Mouse (Mus musculus): ENCODE data around the gene Gse1. TPM values are rescaled to one million over a fixed set of nuclear protein-coding genes. Genes with fewer than 3 reads are reported as not detected.

The Gse1 gene
- polyA plus RNA-seq, 1 experiment from 2014 or later, result 24.0 TPM

DNA sequence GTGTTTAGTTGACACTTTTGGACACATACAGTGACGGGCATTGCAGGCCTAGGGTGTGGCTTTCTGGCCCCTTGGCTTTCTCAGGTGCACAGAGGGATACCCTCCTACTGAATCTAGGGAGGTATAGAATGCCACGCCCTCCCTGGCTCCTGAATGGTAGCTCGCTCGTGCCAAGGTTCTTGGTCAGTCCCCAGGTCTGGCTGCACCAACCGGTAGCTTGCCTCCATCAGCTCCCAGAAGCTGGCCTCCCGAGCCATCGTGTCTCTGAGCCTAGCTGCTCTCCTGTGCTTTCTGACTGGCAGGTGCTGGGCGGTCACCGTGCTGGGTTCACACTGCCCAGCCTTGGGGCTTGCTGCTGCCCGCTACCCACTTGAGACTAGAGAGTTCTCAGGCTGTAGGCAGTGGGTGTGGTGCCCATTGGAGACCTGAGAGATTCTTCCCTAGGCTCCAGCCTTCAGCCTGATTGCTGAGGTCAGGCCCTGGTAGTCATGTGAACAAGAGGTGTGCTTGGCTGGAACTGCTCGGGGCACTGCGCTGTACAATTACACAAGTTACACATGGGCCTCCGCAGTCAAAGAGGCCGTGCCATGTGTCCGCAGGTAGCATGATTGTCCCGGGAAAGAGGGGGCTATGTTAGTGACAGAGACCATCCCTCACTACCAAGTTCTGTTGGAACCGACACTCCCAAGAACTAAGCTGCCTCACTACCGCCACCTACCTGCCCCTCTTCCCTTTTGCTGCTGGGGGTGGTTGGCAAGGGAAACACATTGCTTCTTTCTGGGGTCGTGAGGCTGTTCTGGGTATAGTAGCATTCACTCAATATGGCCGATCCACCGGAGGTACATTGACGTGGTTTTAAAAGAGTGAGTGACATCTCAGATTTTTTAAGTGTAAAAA lies 333.5 kb downstream of the Gse1 start:
- peaks cover 17% of the 10 kb centered on the region for H3K36me3 ChIP-seq (ENCODE audit: poor library complexity, severe bottlenecking)
- peak overlapping the region; percentile 94 for H3K27ac ChIP-seq
- no peaks in the 10 kb centered on the region for H3K27me3 ChIP-seq
- H3K4me2 ChIP-seq, result no peak overlapping the region
- no peaks in the 10 kb centered on the region for H3K9me3 ChIP-seq (replicated peaks)
- H3K9ac ChIP-seq, result no peak overlapping the region
- H3K4me3 ChIP-seq, result no peak overlapping the region
- 77% methylated on average over 22 of the region's 22 CpGs for WGBS
- ATAC-seq, result no peak
- peaks cover 100% of the 10 kb centered on the region for H3K4me1 ChIP-seq

GRCm38 (mm10) chr8:120562680-120563347 lies 334.6 kb downstream of the Gse1 start:
- peak overlapping the region; percentile 94 for H3K27ac ChIP-seq
- peak overlapping the region; percentile 27; the same call in 1 of the 2 replicates for H3K4me2 ChIP-seq
- 67% methylated on average over 18 of the region's 18 CpGs for WGBS
- H3K4me1 ChIP-seq, result peaks cover 97% of the 10 kb centered on the region
- peak overlapping the region; percentile 17; the same call in 1 of the 2 replicates for H3K9ac ChIP-seq
- peaks cover 27% of the 10 kb centered on the region for H3K36me3 ChIP-seq (ENCODE audit: poor library complexity, severe bottlenecking)
- H3K27me3 ChIP-seq, result no peaks in the 10 kb centered on the region
- no peak overlapping the region for H3K4me3 ChIP-seq
- no peaks in the 10 kb centered on the region for H3K9me3 ChIP-seq (replicated peaks)
- ATAC-seq, result no peak

- Histone ChIP-seq H3K9ac (peak overlapping the region; percentile 36; the same call in 1 of the 2 replicates), H3K36me3 (ENCODE audit: poor library complexity, severe bottlenecking) (peaks cover 33% of the 10 kb centered on the region), H3K27me3 (no peaks in the 10 kb centered on the region), H3K4me2 (peak overlapping the region; percentile 27), H3K27ac (peak overlapping the region; percentile 94), H3K9me3 (replicated peaks) (no peaks in the 10 kb centered on the region), H3K4me1 (peaks cover 92% of the 10 kb centered on the region), H3K4me3 (peak overlapping the region; percentile 5; the same call in 1 of the 2 replicates)
- 3% methylated on average over 8 of the region's 8 CpGs for WGBS
- peak; percentile 29; the same call in 1 of the 2 replicates for ATAC-seq
Measured at GRCm38 (mm10) chr8:120563348-120563724, 335.1 kb downstream of the Gse1 start.

DNA sequence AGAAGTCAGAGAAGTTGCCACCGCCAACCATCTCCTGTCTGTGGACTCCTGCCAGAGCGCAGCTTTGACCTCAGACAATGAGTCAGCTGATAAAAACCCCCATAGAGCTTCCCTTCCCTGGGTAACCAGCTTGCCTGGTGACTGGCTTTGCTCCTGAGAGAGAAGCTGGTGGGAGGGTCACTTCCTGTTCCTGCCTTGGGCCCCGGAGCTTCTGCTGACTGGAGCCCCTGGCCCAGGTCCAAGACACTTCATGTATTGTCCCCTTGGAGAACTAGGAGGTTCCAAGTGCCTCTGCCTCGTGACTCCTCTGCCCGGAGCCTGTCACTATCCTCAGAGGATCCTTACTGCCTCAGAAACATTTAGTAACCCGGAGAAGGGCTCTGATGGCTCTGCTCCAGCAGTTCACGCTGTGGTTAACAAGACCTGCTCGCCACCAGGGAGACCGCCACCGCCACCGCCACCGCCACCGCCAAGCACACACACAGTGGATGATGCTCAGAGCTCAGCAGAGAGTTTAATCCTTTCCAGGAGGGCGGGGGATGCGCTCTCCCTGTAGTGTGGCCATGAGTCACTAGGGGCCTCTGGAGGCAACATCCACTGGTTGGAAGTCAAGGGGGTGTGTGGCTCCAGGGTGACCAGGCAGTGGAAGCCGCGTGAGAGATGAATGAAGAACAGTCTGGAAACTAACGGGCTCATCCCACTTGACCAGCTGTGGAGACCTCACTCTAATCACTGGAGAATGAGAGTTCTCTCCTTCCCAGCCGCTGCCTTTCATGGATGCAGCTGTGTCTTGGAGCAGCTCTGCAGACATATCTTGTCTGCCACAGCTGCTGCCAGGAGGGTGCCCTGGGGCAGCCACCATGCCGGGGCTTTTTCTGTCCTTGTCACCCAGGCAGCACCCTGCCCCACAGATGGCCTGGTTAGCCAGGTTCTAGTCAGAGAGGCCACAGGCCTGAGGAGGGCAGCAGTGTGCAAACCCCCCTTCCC lies 335.9 kb downstream of the Gse1 start:
- Histone ChIP-seq H3K4me2 (peak overlapping the region; percentile 27), H3K27me3 (no peaks in the 10 kb centered on the region), H3K4me3 (peak overlapping the region; percentile 5; the same call in 1 of the 2 replicates), H3K4me1 (peaks cover 84% of the 10 kb centered on the region), H3K9me3 (replicated peaks) (no peaks in the 10 kb centered on the region), H3K27ac (peak overlapping the region; percentile 94), H3K9ac (peak overlapping the region; percentile 36), H3K36me3 (ENCODE audit: poor library complexity, severe bottlenecking) (peaks cover 41% of the 10 kb centered on the region)
- ATAC-seq, result peak; percentile 19; the same call in 1 of the 2 replicates
- WGBS, result 9% methylated on average over 20 of the region's 20 CpGs

GRCm38 (mm10) chr8:120565151-120565711 lies 337.0 kb downstream of the Gse1 start:
- Histone ChIP-seq H3K9ac (peak overlapping the region; percentile 35; the same call in 1 of the 2 replicates), H3K4me3 (no peak overlapping the region), H3K4me1 (peaks cover 79% of the 10 kb centered on the region), H3K27ac (peak overlapping the region; percentile 94), H3K4me2 (no peak overlapping the region), H3K27me3 (no peaks in the 10 kb centered on the region), H3K36me3 (ENCODE audit: poor library complexity, severe bottlenecking) (peaks cover 52% of the 10 kb centered on the region), H3K9me3 (replicated peaks) (no peaks in the 10 kb centered on the region)
- ATAC-seq, result 0 out of 2 replicates have a peak, but pooled peaks have one; percentile 11
- 15% methylated on average over 7 of the region's 7 CpGs for WGBS

DNA sequence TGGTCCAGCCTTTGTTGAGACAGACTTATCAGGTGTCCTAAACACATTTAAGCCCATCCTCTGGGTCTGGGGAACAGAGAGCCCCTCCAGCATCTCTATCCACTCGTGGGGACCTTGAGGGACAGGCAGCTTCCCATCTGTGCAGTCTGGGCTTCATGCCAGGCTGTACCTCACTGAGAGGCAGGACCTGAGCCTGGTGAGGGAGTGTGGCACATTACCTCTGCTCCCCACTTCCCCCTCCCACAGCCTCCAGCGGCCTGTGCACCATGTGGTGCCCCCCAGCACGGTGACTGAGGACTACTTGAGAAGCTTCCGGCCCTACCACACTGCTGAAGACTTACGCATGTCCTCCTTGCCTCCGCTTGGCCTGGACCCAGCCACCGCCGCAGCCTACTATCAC lies 338.4 kb downstream of the Gse1 start:
- Histone ChIP-seq H3K9me3 (replicated peaks) (no peaks in the 10 kb centered on the region), H3K36me3 (ENCODE audit: poor library complexity, severe bottlenecking) (peaks cover 66% of the 10 kb centered on the region), H3K4me2 (no peak overlapping the region), H3K4me3 (no peak overlapping the region), H3K9ac (peak overlapping the region; percentile 30; the same call in 1 of the 2 replicates), H3K27me3 (no peaks in the 10 kb centered on the region), H3K27ac (peak overlapping the region; percentile 94), H3K4me1 (peaks cover 70% of the 10 kb centered on the region)
- 64% methylated on average over 8 of the region's 8 CpGs for WGBS
- no peak; the same call in 1 of the 2 replicates for ATAC-seq

- no peak overlapping the region for H3K4me2 ChIP-seq
- H3K4me1 ChIP-seq, result peaks cover 59% of the 10 kb centered on the region
- no peak overlapping the region; the same call in 1 of the 2 replicates for H3K27ac ChIP-seq
- no peaks in the 10 kb centered on the region for H3K27me3 ChIP-seq
- no peak for ATAC-seq
- H3K9ac ChIP-seq, result no peak overlapping the region
- H3K9me3 ChIP-seq (replicated peaks), result no peaks in the 10 kb centered on the region
- WGBS, result 96% methylated on average over 17 of the region's 17 CpGs
- H3K4me3 ChIP-seq, result no peak overlapping the region
- peaks cover 77% of the 10 kb centered on the region for H3K36me3 ChIP-seq (ENCODE audit: poor library complexity, severe bottlenecking)
Measured at GRCm38 (mm10) chr8:120567731-120568130, 339.5 kb downstream of the Gse1 start.

DNA sequence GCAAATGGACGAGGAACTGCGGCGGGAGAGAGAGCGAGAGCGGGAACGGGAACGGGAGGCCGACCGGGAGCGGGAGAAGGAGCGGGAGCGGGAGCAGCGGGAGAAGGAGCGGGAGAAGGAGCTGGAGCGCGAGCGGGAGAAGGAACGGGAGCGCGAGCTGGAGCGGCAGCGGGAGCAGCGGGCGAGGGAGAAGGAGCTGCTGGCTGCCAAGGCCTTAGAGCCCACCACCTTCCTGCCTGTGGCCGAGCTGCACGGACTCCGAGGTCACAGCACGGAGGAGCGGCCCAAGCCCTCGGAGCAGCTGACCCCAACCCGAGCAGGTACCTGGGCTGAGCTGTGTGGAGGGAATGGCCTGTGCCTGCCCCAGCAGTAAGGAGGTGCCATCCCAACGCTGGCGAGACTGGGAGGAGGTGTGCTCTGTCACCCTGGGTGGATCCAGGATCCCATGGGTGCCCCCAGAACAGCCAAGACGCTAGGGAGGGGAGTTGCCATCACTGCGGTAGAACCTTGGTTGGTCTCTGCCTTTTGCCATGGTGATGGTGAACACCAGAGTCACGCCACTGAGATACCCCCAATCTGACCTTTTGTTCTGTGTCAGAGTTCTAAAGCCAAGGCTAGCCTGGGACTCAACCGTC lies 340.0 kb downstream of the Gse1 start:
- H3K27me3 ChIP-seq, result no peaks in the 10 kb centered on the region
- H3K27ac ChIP-seq, result no peak overlapping the region; the same call in 1 of the 2 replicates
- ATAC-seq, result no peak
- no peaks in the 10 kb centered on the region for H3K9me3 ChIP-seq (replicated peaks)
- H3K4me3 ChIP-seq, result no peak overlapping the region
- WGBS, result 96% methylated on average over 36 of the region's 37 CpGs
- H3K4me2 ChIP-seq, result no peak overlapping the region
- H3K36me3 ChIP-seq (ENCODE audit: poor library complexity, severe bottlenecking), result peaks cover 82% of the 10 kb centered on the region
- peaks cover 54% of the 10 kb centered on the region for H3K4me1 ChIP-seq
- no peak overlapping the region for H3K9ac ChIP-seq

GRCm38 (mm10) chr8:120569123-120569522 lies 340.9 kb downstream of the Gse1 start:
- Histone ChIP-seq H3K27ac (peak overlapping the region; percentile 51; the same call in 1 of the 2 replicates), H3K9ac (no peak overlapping the region), H3K36me3 (ENCODE audit: poor library complexity, severe bottlenecking) (peaks cover 91% of the 10 kb centered on the region), H3K4me2 (no peak overlapping the region), H3K4me3 (no peak overlapping the region), H3K27me3 (no peaks in the 10 kb centered on the region), H3K9me3 (replicated peaks) (no peaks in the 10 kb centered on the region), H3K4me1 (peaks cover 45% of the 10 kb centered on the region)
- 96% methylated on average over 17 of the region's 17 CpGs for WGBS
- ATAC-seq, result no peak

DNA sequence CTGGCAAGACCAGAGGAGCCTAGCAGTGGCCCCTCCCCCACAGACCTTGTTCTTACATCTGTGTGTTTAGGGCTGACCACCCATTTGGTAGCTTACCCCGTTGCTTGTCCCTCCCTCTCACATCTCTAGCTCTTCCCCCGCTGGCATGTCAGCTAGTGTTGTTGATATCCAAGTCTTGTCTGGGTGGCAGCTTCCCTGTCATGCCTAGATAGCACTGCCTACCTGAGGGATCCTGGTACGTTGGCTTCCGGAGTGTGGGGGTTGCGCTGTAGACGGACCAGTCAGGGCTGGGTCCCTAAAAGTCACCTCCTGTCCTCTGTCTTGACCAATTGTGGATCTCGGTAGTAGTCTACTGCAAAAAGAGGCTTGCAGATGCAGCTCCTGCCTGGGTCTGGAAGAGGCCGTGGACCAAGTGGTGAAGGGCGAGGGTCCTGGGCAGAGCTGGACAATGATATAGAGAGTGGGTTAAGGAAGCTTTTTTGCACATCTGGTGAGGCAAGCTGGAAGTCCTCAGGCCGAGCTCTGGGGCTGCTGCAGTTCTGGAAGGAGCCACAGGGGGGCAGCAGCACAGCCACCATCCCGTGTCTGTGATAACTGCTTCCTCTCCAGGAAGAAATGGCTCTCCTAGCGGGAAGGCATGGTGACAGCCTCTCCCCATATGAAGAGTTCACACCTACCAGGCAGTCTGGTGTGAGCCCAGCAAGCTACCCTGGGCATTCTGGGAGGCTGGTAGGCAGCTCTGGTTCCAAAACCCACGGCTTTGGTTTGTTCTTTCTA lies 341.9 kb downstream of the Gse1 start:
- H3K4me1 ChIP-seq, result peaks cover 35% of the 10 kb centered on the region
- 59% methylated on average over 13 of the region's 13 CpGs for WGBS
- peak; percentile 16; the same call in 1 of the 2 replicates for ATAC-seq
- H3K9me3 ChIP-seq (replicated peaks), result no peaks in the 10 kb centered on the region
- H3K36me3 ChIP-seq (ENCODE audit: poor library complexity, severe bottlenecking), result peaks cover 100% of the 10 kb centered on the region
- H3K27me3 ChIP-seq, result no peaks in the 10 kb centered on the region
- H3K4me3 ChIP-seq, result no peak overlapping the region
- H3K9ac ChIP-seq, result no peak overlapping the region
- H3K27ac ChIP-seq, result peak overlapping the region; percentile 51
- H3K4me2 ChIP-seq, result no peak overlapping the region
